Comparison of ENCODE assay signal across 8 mouse cellular contexts in the genomic region with DNA sequence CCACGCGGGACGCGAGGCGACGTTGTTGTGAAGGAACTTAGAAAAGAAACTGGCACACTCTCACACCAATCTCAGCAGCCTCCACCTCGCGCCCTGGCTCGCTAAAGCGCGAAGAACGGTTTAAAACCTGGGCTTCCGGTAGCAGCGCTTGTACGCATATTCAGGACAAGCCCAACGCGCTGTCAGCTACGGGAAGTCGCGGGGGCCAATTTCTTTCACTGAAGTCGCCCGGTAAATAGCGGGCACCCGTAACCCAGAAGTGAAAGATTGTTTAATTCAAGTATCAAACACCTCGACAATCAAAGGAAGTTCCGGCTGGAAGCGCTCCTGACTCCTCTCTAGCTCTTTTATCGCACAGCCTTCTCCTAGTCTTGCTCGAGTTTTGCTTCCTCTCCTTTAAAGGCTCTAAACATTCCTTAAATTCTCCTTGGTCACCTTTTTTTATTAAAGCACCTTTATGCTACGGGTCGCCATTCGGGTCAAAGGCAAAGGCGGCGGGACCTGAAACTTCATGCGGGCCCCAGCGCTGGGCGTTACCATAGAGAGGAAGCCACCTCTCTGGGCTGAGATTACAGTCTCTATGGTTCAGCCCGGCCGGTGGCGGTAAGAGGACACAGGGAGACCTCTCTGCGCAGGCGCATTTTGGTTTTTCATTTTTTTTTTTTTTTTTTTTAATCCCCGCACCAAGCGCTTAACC. TPM values are rescaled to one million over a fixed set of nuclear protein-coding genes. Genes with fewer than 3 reads are reported as not detected.
DNase-seq lines count a peak whose midpoint lies in the region; ATAC-seq and TF ChIP-seq lines count a peak whose summit lies in the region.

A gene (plus strand): TSS at position 302 of the 697 bp plus-strand sequence.

- no peaks in the 10 kb centered on the region for H3K27me3 ChIP-seq in G1E (ENCODE audit: insufficient read depth, low read length)
- H3K27me3 ChIP-seq in forebrain, embryonic 16.5 days (replicated peaks; ENCODE audit: control insufficient read depth, insufficient read depth, low read length): no peaks in the 10 kb centered on the region
- no peaks in the 10 kb centered on the region for H3K27me3 ChIP-seq in lung, embryonic 14.5 days (ENCODE audit: insufficient read depth, low read length)
- no peaks in the 10 kb centered on the region for H3K27me3 ChIP-seq in thymus, adult 2 months (ENCODE audit: control insufficient read depth, insufficient read depth, low read length)

- peak within 1 kb of the TSS; percentile 78 for H3K4me3 ChIP-seq in G1E (ENCODE audit: low read depth, low read length)
- peak within 1 kb of the TSS; percentile 74 for H3K4me3 ChIP-seq in forebrain, embryonic 16.5 days (replicated peaks; ENCODE audit: low read length)
- peak within 1 kb of the TSS; percentile 85 for H3K4me3 ChIP-seq in layer of hippocampus, adult 2 months
- peak within 1 kb of the TSS; percentile 81 for H3K4me3 ChIP-seq in lung, embryonic 14.5 days (ENCODE audit: low read depth, low read length)
- H3K4me3 ChIP-seq in olfactory bulb, adult 2 months (ENCODE audit: insufficient read depth, low read depth, low read length): peak within 1 kb of the TSS; percentile 76
- H3K4me3 ChIP-seq in thymus, adult 2 months (ENCODE audit: control insufficient read depth, insufficient read depth, low read length): peak within 1 kb of the TSS; percentile 95

- H3K4me1 ChIP-seq in G1E (ENCODE audit: insufficient read depth, low read depth, low read length): peaks cover 24% of the 10 kb centered on the region
- peaks cover 20% of the 10 kb centered on the region for H3K4me1 ChIP-seq in forebrain, embryonic 16.5 days (replicated peaks; ENCODE audit: control insufficient read depth, insufficient read depth, low read length)
- 0 out of 2 replicates have a peak, but pooled peaks cover 6% of the 10 kb centered on the region for H3K4me1 ChIP-seq in lung, embryonic 14.5 days (ENCODE audit: insufficient read depth)
- no peaks in the 10 kb centered on the region for H3K4me1 ChIP-seq in olfactory bulb, adult 2 months (ENCODE audit: control insufficient read depth, insufficient read depth, low read length)
- H3K4me1 ChIP-seq in thymus, adult 2 months (replicated peaks; ENCODE audit: control insufficient read depth, insufficient read depth, low read length): peaks cover 4% of the 10 kb centered on the region

- peaks cover 32% of the 10 kb centered on the region for H3K36me3 ChIP-seq in G1E (replicated peaks)
- no peaks in the 10 kb centered on the region for H3K36me3 ChIP-seq in forebrain, embryonic 16.5 days (ENCODE audit: control insufficient read depth, insufficient read depth)
- H3K36me3 ChIP-seq in lung, embryonic 14.5 days (ENCODE audit: insufficient read depth): peaks cover 5% of the 10 kb centered on the region; the same call in 1 of the 2 replicates
- no peaks in the 10 kb centered on the region for H3K36me3 ChIP-seq in thymus, adult 2 months (ENCODE audit: control insufficient read depth, insufficient read depth, low read length)

- peak; percentile 99 for DNase-seq in G1E (ENCODE audit: low spot score)
- DNase-seq in cerebellum, adult 18-20 months: peak; percentile 95 to 96
- DNase-seq in heart, postnatal 36 days: peak; percentile 93 to 95
- peak; percentile 94 to 96 for DNase-seq in layer of hippocampus, adult 2 months (ENCODE audit: low spot score in 2 of 2)
- DNase-seq in lung, embryonic 14.5 days: peak; percentile 97
- DNase-seq in thymus, adult 2 months: peak; percentile 95

- intact Hi-C loops in heart, postnatal 36 days (cut with DNase I): loop anchor here (1.0 to 2.0 kb wide), 2 partner anchors 66 to 70 kb away; no protein-coding TSS in a partner anchor

- no peaks in the 10 kb centered on the region for H3K9me3 ChIP-seq in G1E (replicated peaks)
- no peaks in the 10 kb centered on the region for H3K9me3 ChIP-seq in forebrain, embryonic 16.5 days (ENCODE audit: control insufficient read depth, low read length)
- no peaks in the 10 kb centered on the region for H3K9me3 ChIP-seq in lung, embryonic 14.5 days (ENCODE audit: low read depth, low read length)

- TF ChIP-seq CTCF in G1E (IDR thresholded peaks at IDR 0.05; ENCODE audit: low read depth, low read length): no peak
- no peak for TF ChIP-seq CTCF in layer of hippocampus, adult 2 months (conservative IDR thresholded peaks at IDR 0.05)
- no peak for TF ChIP-seq CTCF in lung, embryonic 14.5 days (IDR thresholded peaks at IDR 0.05; ENCODE audit: low read depth)
- TF ChIP-seq CTCF in olfactory bulb, adult 2 months (IDR thresholded peaks at IDR 0.05; ENCODE audit: insufficient read depth, low read depth, low read length): no peak
- 0 out of 2 replicates have a peak, but pooled peaks have one; percentile 21 for TF ChIP-seq CTCF in thymus, adult 2 months (IDR thresholded peaks at IDR 0.05; ENCODE audit: borderline replicate concordance, control insufficient read depth, extremely low read depth, insufficient read depth, low read length, poor library complexity)

- peak within 1 kb of the TSS; percentile 92 for H3K27ac ChIP-seq in forebrain, embryonic 16.5 days (ENCODE audit: low read length)
- H3K27ac ChIP-seq in layer of hippocampus, adult 2 months: peak within 1 kb of the TSS; percentile 95
- H3K27ac ChIP-seq in lung, embryonic 14.5 days (ENCODE audit: low read depth): peak within 1 kb of the TSS; percentile 87
- H3K27ac ChIP-seq in olfactory bulb, adult 2 months (ENCODE audit: insufficient read depth, low read depth, low read length): peak within 1 kb of the TSS; percentile 77
- H3K27ac ChIP-seq in thymus, adult 2 months (ENCODE audit: control insufficient read depth, insufficient read depth, low read length): peak within 1 kb of the TSS; percentile 85

- under 1% methylated on average over 44 of the region's 44 CpGs for WGBS in forebrain, embryonic 16.5 days
- WGBS in lung, embryonic 14.5 days: under 1% methylated on average over 44 of the region's 44 CpGs
- under 1% methylated on average over 44 of the region's 44 CpGs for WGBS in olfactory bulb, adult 2 months
- WGBS in thymus, adult 2 months: under 1% methylated on average over 44 of the region's 44 CpGs

- peak; percentile 87 for ATAC-seq in G1E (ENCODE audit: extremely low read depth, insufficient number of reproducible peaks, low FRiP score, poor library complexity, severe bottlenecking)
- peak; percentile 95 for ATAC-seq in forebrain, embryonic 16.5 days
- ATAC-seq in lung, embryonic 14.5 days (ENCODE audit: insufficient read depth): peak; percentile 98

- TF ChIP-seq POLR2A in olfactory bulb, adult 2 months (IDR thresholded peaks at IDR 0.05; ENCODE audit: insufficient read depth, low read depth, low read length): peak; percentile 58
- peak; percentile 85 for TF ChIP-seq POLR2A in thymus, adult 2 months (IDR thresholded peaks at IDR 0.05; ENCODE audit: control insufficient read depth, extremely low read depth, insufficient read depth, low read length, poor library complexity)

- peak within 1 kb of the TSS; percentile 92 for H3K4me2 ChIP-seq in forebrain, embryonic 16.5 days (ENCODE audit: low read length)
- peak within 1 kb of the TSS; percentile 70 for H3K4me2 ChIP-seq in lung, embryonic 14.5 days

- peak within 1 kb of the TSS; percentile 91 for H3K9ac ChIP-seq in forebrain, embryonic 16.5 days (replicated peaks; ENCODE audit: low read depth, low read length)
- H3K9ac ChIP-seq in lung, embryonic 14.5 days: peak within 1 kb of the TSS; percentile 85

RNA-seq across cellular contexts. Expression of the gene that starts here (rescaled TPM):
- total RNA-seq in G1E (2014; fragmentation: Nextera tagmentation): 84.6 and 86.9 TPM in 2 replicates
- total RNA-seq in G1E (2017): 45.9 and 51.2 TPM in 2 replicates
- 37.9 and 39.6 TPM in 2 replicates for polyA plus RNA-seq in G1E (2012)
- polyA plus RNA-seq in forebrain, embryonic 16.5 days (2015; fragmentation: Nextera tagmentation; extraction: Ambion mirVana): 135 and 154 TPM in 2 replicates
- total RNA-seq in heart, postnatal 36 days (2021): 100 to 1,000 TPM; 268 to 335 TPM
- 100 to 1,000 TPM in 1 of 2 experiments, 10 to 100 TPM in 1; 92.5 to 102 TPM for total RNA-seq in layer of hippocampus, adult 2 months (2021)
- polyA plus RNA-seq in lung, embryonic 14.5 days (2014; fragmentation: Nextera tagmentation; extraction: Ambion mirVana): 51.5 and 60.7 TPM in 2 replicates
- 160 and 347 TPM in 2 replicates for polyA plus RNA-seq in olfactory bulb, adult 2 months (2012; ENCODE audit: insufficient read depth, insufficient read length, low replicate concordance, missing spikeins)
- polyA plus RNA-seq in thymus, adult 2 months (2012; rRNA removed): 38.4 and 39.6 TPM in 2 replicates

Comparison
In these comparisons a context has a peak if more than half of its experiments do, and no peak if none do; other contexts are left out.
1. Peak in every context shown above with its lines: DNase-seq, ATAC-seq, H3K4me3 ChIP-seq and H3K27ac ChIP-seq.